Mouse (Mus musculus) liver, embryonic 14.5 days (tissue): ENCODE measurements around the gene N4bp1. TPM values are rescaled to one million over a fixed set of nuclear protein-coding genes. Genes with fewer than 3 reads are reported as not detected.

Source experiments
- ATAC-seq: fragments of 200-750 bp; cut with Nextera tagmentation; 2 replicates; pipeline ENCODE4 v1.8.0; 2017; ENCODE audit warnings: moderate number of reproducible peaks, mild to moderate bottlenecking, moderate library complexity; ENCODE audit not compliant: insufficient read depth
- DNase-seq, 3 experiments: peaks; one replicate each; pipeline ENCODE4 v3.0.0-alpha.2; 2012 to 2013; ENCODE audit warnings: low read depth in 3 of 3, low spot score in 3 of 3
- H3K27ac ChIP-seq: fragments of 300-500 bp; sonication (generic); 2 replicates; pipeline ENCODE4 v1.5.1; 2014; ENCODE audit warnings: moderate library complexity, mild to moderate bottlenecking, control low read depth, inconsistent platforms
- H3K27me3 ChIP-seq: fragments of 300-500 bp; sonication (generic); 2 replicates; pipeline ENCODE4 v1.6.1; 2014; ENCODE audit warnings: mild to moderate bottlenecking, low read length, moderate library complexity; ENCODE audit not compliant: control insufficient read depth, insufficient read depth
- H3K36me3 ChIP-seq: fragments of 300-500 bp; sonication (generic); replicated peaks from 2 replicates; pipeline ENCODE4 v1.6.1; 2014; ENCODE audit warnings: low read depth; ENCODE audit not compliant: control insufficient read depth, insufficient read depth
- H3K4me1 ChIP-seq, 2 experiments: fragments of 200-500 bp in 1 of 2; fragments of 300-500 bp in 1 of 2; sonication (generic) in 1 of 2; replicated peaks; 2 replicates each; pipeline ENCODE4 v1.6.1; 2012 to 2014; ENCODE audit warnings: antibody characterized with exemption in 1 of 2, inconsistent platforms in 1 of 2, low read length in 1 of 2; ENCODE audit not compliant: control insufficient read depth in 2 of 2, insufficient read depth in 2 of 2
- H3K4me2 ChIP-seq: fragments of 300-500 bp; sonication (generic); 2 replicates; pipeline ENCODE4 v1.6.1; 2014; ENCODE audit warnings: low read depth, mild to moderate bottlenecking, control low read depth, moderate library complexity
- H3K4me3 ChIP-seq, 2 experiments: fragments of 200-500 bp in 1 of 2; fragments of 300-500 bp in 1 of 2; sonication (generic) in 1 of 2; 2 replicates each; pipeline ENCODE4 v1.5.1; 2012 to 2014; ENCODE audit warnings: low read depth in 2 of 2, low read length in 2 of 2, mild to moderate bottlenecking in 2 of 2, control low read depth in 1 of 2, inconsistent platforms in 1 of 2, moderate library complexity in 1 of 2; ENCODE audit not compliant: insufficient read depth in 1 of 2
- H3K9ac ChIP-seq: fragments of 300-500 bp; sonication (generic); replicated peaks from 2 replicates; pipeline ENCODE4 v1.6.1; 2014; ENCODE audit warnings: mild to moderate bottlenecking, control low read depth, moderate library complexity
- H3K9me3 ChIP-seq: fragments of 300-500 bp; sonication (generic); 2 replicates; pipeline ENCODE4 v1.6.1; 2016; ENCODE audit warnings: low read length, mixed read lengths; ENCODE audit not compliant: control insufficient read depth
- CTCF ChIP-seq: IDR thresholded peaks from 2 replicates; pipeline ENCODE4 v1.5.1; 2016; ENCODE audit warnings: antibody characterized with exemption, low read depth, control low read depth
- EP300 ChIP-seq: IDR thresholded peaks from 2 replicates; pipeline ENCODE4 v1.6.1; 2016; ENCODE audit warnings: antibody characterized with exemption, low read depth
- WGBS: fragments of 180-500 bp; shearing (Covaris S2); extraction: QIAGEN DNeasy Blood & Tissue Kit; methylation state at CpG from one replicate; pipeline ENCODE4 v1.1.7; 2014; ENCODE audit not compliant: insufficient replicate concordance; 5-methylcytosine and 5-hydroxymethylcytosine counted together
- polyA plus RNA-seq, 2 experiments: library from polyadenylated mRNA; depleted of rRNA in 1 of 2; stranded (reverse) in 1 of 2; unstranded in 1 of 2; fragments of >200 nt; fragmentation: Nextera tagmentation in 1 of 2; extraction: Ambion mirVana in 1 of 2; gene quantifications; 2 replicates each; pipeline versions ENCODE4 v1.2.1 to v1.2.3; 2012 to 2014

Gene N4bp1
- polyA plus RNA-seq, 2 experiments = 2.1 to 3.1 TPM

GRCm38 (mm10) chr8:86786498-86786897, 98.6 kb downstream of the N4bp1 start:
- no peak for ATAC-seq
- TF ChIP-seq EP300 = no peak
- TF ChIP-seq CTCF = no peak
- no peaks in the 10 kb centered on the region for H3K27me3 ChIP-seq
- peaks cover 0 to 8% of the 10 kb centered on the region in 2 experiments; a peak in 2 of 4 replicates for H3K4me1 ChIP-seq
- no peak overlapping the region for H3K27ac ChIP-seq
- DNase-seq = no peak
- WGBS = 32% methylated on average over 5 of the region's 5 CpGs
- no peaks in the 10 kb centered on the region for H3K36me3 ChIP-seq
- no peak overlapping the region for H3K9ac ChIP-seq
- no peaks in the 10 kb centered on the region for H3K9me3 ChIP-seq
- no peak overlapping the region for H3K4me3 ChIP-seq
- H3K4me2 ChIP-seq = no peak overlapping the region

GRCm38 (mm10) chr8:86781094-86781493, 104.0 kb downstream of the N4bp1 start:
- Histone ChIP-seq H3K36me3 (no peaks in the 10 kb centered on the region), H3K4me3 (no peak overlapping the region), H3K27me3 (no peaks in the 10 kb centered on the region), H3K9me3 (no peaks in the 10 kb centered on the region), H3K27ac (no peak overlapping the region), H3K4me1 (0 out of 4 replicates have a peak, but pooled peaks cover 0 to 2% of the 10 kb centered on the region in 2 experiments), H3K9ac (no peak overlapping the region), H3K4me2 (no peak overlapping the region)
- 77% methylated on average over 8 of the region's 8 CpGs for WGBS
- DNase-seq = no peak
- ATAC-seq = no peak
- no peak for TF ChIP-seq CTCF
- TF ChIP-seq EP300 = no peak

GRCm38 (mm10) chr8:86779207-86779606, 105.9 kb downstream of the N4bp1 start:
- Histone ChIP-seq H3K4me3 (no peak overlapping the region), H3K27ac (no peak overlapping the region), H3K4me2 (no peak overlapping the region), H3K36me3 (no peaks in the 10 kb centered on the region), H3K27me3 (no peaks in the 10 kb centered on the region), H3K9ac (no peak overlapping the region), H3K4me1 (0 out of 4 replicates have a peak, but pooled peaks cover 0 to 2% of the 10 kb centered on the region in 2 experiments), H3K9me3 (no peaks in the 10 kb centered on the region)
- TF ChIP-seq CTCF = no peak
- no peak for TF ChIP-seq EP300
- DNase-seq (no peak), ATAC-seq (no peak)
- 56% methylated on average over 8 of the region's 8 CpGs for WGBS

- Histone ChIP-seq H3K9ac (no peak overlapping the region), H3K27ac (no peak overlapping the region), H3K4me2 (no peak overlapping the region), H3K27me3 (no peaks in the 10 kb centered on the region; the same call in 1 of the 2 replicates), H3K4me3 (no peak overlapping the region), H3K4me1 (peaks cover 6% of the 10 kb centered on the region in 2 experiments), H3K9me3 (no peaks in the 10 kb centered on the region), H3K36me3 (no peaks in the 10 kb centered on the region)
- TF ChIP-seq CTCF (no peak), EP300 (no peak)
- no peak for DNase-seq
- 82% methylated on average over 1 of the region's 1 CpGs for WGBS
- no peak for ATAC-seq
Observed at GRCm38 (mm10) chr8:86769945-86770715, 114.9 kb downstream of the N4bp1 start.

- ATAC-seq (no peak), DNase-seq (no peak)
- no peak overlapping the region for H3K4me3 ChIP-seq
- H3K9ac ChIP-seq = no peak overlapping the region
- H3K4me1 ChIP-seq = peaks cover 12 to 14% of the 10 kb centered on the region in 2 experiments
- H3K27me3 ChIP-seq = no peaks in the 10 kb centered on the region; the same call in none of the 2 replicates
- TF ChIP-seq EP300 = no peak
- TF ChIP-seq CTCF = no peak
- H3K4me2 ChIP-seq = no peak overlapping the region
- WGBS = 48% methylated on average over 5 of the region's 5 CpGs
- no peak overlapping the region for H3K27ac ChIP-seq
- H3K36me3 ChIP-seq = no peaks in the 10 kb centered on the region
- H3K9me3 ChIP-seq = no peaks in the 10 kb centered on the region
Observed at GRCm38 (mm10) chr8:86768499-86768898, 116.6 kb downstream of the N4bp1 start.
